Mouse (Mus musculus) kidney, adult 18-20 months (tissue): ENCODE results near the gene Togaram2.

Source experiments
- DNase-seq: peaks from one replicate; pipeline ENCODE4 v3.0.0; 2021

The Togaram2 gene

GRCm38 (mm10) chr17:71683281-71683680, 10.2 kb downstream of the Togaram2 start:
- no peak for DNase-seq

- no peak for DNase-seq
These were observed 11.1 kb downstream of the Togaram2 start for GRCm38 (mm10) chr17:71684103-71684608.

GRCm38 (mm10) chr17:71687436-71687835, 14.4 kb downstream of the Togaram2 start:
- DNase-seq, result no peak

GRCm38 (mm10) chr17:71689903-71690302, 16.8 kb downstream of the Togaram2 start:
- no peak for DNase-seq

GRCm38 (mm10) chr17:71691361-71691875, 18.4 kb downstream of the Togaram2 start:
- DNase-seq, result no peak

GRCm38 (mm10) chr17:71693313-71693712, 20.3 kb downstream of the Togaram2 start:
- DNase-seq, result no peak

- peak; percentile 23 for DNase-seq
These were observed 20.7 kb downstream of the Togaram2 start for GRCm38 (mm10) chr17:71693780-71694179.

GRCm38 (mm10) chr17:71695151-71695550, 22.1 kb downstream of the Togaram2 start:
- DNase-seq, result no peak

GRCm38 (mm10) chr17:71695716-71696315, 22.8 kb downstream of the Togaram2 start:
- DNase-seq, result no peak

GRCm38 (mm10) chr17:71696396-71696795, 23.3 kb downstream of the Togaram2 start:
- no peak for DNase-seq

- DNase-seq, result no peak
These were observed 25.0 kb downstream of the Togaram2 start for GRCm38 (mm10) chr17:71697896-71698618.

- DNase-seq, result no peak
These were observed 25.5 kb downstream of the Togaram2 start for GRCm38 (mm10) chr17:71698619-71698956.

GRCm38 (mm10) chr17:71705113-71705512, 32.1 kb downstream of the Togaram2 start:
- no peak for DNase-seq

- no peak for DNase-seq
These were observed 32.8 kb downstream of the Togaram2 start for GRCm38 (mm10) chr17:71705550-71706480.

GRCm38 (mm10) chr17:71707715-71708114, 34.7 kb downstream of the Togaram2 start:
- DNase-seq, result no peak

- DNase-seq, result no peak
These were observed 39.2 kb downstream of the Togaram2 start for GRCm38 (mm10) chr17:71712279-71712678.

- DNase-seq, result no peak
These were observed 42.0 kb downstream of the Togaram2 start for GRCm38 (mm10) chr17:71715034-71715433.

- no peak for DNase-seq
These were observed 45.0 kb downstream of the Togaram2 start for GRCm38 (mm10) chr17:71717881-71718625.

- DNase-seq, result no peak
These were observed 47.4 kb downstream of the Togaram2 start for GRCm38 (mm10) chr17:71720434-71720833.

- no peak for DNase-seq
These were observed 48.0 kb downstream of the Togaram2 start for GRCm38 (mm10) chr17:71721019-71721418.

GRCm38 (mm10) chr17:71730655-71731054, 57.6 kb downstream of the Togaram2 start:
- no peak for DNase-seq

- no peak for DNase-seq
These were observed 63.4 kb downstream of the Togaram2 start for GRCm38 (mm10) chr17:71736442-71736841.
